Mouse (Mus musculus): ENCODE data around the gene Orai1.

The Orai1 gene

DNA sequence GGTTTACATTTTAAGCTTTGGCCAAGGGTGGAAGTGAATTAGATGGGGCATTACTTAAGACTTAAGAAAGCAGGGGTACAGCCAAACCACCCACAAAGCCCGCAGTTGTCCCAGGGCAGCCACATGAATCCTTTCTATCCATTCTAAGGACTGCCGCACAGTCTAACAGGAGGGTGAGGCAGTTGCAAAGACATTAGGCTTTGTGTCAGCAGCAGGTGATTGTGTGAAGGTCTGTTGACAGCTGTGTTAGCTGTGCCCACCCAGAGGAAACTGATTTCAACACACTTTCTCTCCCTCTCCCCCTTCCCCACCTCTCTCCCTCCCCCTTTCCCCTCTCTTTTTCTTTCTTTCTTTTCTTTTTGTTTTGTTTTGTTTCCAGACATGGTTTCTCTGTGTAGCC is 53.8 kb downstream of the Orai1 start:
- no peak for DNase-seq

DNA sequence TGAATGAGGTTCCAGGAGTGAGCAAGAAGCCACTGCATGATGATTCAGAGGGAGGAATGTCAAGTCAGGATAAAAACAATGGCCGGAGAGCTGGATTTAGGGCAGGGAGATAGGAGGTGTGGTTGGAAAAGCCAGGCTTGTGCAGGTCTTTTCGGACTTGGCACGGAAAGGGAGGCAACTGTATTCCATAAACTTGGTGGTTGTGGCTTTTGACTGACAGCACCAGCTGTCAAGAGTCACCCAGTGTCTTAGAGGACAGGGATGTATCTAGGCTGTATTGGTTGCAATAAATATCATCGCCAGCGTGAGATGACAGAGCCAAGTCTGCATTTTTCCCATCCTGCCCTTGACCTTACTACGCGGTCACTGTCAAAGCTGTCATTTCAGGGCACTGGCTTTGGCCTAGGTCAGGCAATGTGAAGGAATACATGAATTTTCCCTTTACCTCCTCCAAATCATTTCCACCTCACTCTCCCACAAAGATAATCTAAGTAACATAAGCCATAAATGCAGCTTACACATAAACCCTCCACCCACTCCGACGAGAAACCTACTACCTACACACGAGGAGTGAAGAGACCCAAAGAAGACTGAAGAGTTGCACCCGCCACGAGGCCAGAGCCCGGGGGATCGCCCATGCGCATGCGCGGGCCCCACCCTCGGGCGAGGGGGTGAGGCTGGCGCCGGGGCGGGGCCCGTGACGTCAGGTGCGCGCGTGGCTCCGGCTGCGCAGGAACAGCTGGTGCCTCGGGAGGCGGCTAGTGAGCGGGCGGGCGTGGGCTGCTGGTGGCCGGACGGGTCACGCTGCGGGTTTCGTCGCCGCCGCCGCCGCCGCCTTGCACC is 60.9 kb downstream of the Orai1 start:
- DNase-seq = peak; percentile 96 to 97

DNA sequence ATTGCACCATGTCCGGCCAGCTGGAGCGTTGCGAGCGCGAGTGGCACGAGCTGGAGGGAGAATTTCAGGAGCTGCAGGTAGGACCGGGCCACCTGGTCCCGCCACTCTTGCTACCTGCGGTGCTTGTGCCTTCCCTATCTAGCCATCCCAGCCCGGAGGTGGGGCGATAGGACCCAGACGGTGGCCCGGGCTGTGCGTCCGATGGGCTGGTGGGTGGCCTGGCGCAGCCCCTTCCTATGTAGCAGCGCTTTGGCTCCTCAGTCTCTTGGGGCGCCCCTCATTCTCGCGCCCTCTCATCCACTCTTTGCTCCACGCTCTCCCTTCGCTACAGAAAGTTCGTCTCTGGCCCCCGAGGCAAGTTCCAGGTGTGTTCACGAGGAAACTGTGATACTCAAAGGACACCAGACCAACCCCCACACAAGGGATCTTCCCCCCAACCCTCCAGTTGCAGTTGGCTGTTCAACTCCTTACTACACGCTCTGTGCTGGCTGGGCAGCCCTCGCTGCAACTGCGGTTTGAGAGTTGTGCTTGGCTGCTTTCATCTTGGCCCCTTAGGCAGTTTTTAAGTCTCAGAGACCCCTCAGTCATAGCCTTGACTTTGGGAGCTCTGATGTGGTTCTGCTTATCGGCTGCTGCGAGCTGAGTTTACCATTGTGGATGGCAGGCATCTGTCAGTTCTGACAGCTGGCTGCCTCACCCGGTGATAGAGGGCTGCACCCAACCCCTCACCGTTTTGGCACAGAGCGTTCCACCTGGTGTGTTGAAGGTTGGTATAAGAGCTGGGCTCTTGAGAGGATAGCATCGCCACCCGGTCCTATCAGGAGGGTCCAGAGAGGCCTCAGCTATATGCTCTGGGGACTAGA is 61.8 kb downstream of the Orai1 start:
- DNase-seq = no peak

DNA sequence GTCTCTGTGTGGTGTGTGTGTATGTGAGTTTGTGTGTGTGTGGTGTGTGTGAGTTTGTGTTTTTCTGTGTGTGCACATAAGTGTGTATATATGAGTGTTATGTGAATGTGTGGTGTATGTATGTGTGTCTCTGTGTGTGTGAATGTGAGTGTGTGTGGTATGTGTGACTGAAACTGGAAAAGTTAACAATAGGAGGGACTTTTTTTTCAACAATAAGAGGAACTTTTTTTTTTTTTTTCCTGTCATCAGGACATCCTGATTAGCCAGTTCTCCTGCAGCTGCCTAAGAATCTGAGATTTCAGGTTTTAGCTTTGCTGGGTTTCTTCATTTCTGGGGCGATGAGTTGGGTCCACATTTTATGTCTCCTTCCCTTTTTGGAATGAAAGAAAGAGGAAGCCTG is 64.7 kb downstream of the Orai1 start:
- no peak for DNase-seq

DNA sequence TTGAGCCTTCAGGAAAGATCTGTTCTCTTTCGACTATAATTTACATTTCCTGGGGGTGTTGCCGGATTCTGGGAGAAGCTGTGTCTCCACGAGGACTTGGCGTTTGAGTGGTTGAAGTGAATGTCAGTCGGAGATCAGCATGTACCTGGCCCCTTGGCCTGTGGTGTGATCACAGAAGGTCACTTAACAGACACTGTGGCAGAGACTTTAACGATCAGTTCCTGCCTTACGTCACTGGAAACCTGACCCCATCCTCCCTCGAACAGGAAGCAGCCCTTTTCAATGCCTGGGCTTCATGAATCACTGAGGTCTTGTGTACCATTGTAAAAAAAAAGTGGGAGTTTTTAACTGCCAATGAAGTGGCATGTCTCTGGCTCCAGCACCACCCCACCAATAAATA is 65.2 kb downstream of the Orai1 start:
- DNase-seq = no peak

All from lung, postnatal 4 days (tissue).